Mouse (Mus musculus) layer of hippocampus, adult 18-20 months (tissue): ENCODE measurements around the gene Nsmf. TPM values are rescaled to one million over a fixed set of nuclear protein-coding genes. Genes with fewer than 3 reads are reported as not detected.

Experiments used
- DNase-seq, 2 experiments: peaks; one replicate each; pipeline ENCODE4 v3.0.0; 2022; ENCODE audit warnings: low spot score in 2 of 2
- long read RNA-seq: library from polyadenylated mRNA; stranded (forward); transcript quantifications from one replicate; pipeline ENCODE4 v2.0.0, GENCODE M21; 2021
- total RNA-seq, 2 experiments: library from RNA; stranded (reverse); gene quantifications; 2 replicates each; pipeline ENCODE4 v1.2.3; 2021

The Nsmf gene
- total RNA-seq = 100 to 1,000 TPM; 950 to 953 TPM
- long read RNA-seq, transcript Nsmf-202 (14 exons, 2,824 nt) = minor isoform, 9 of 1,298 reads
- long read RNA-seq, transcript Nsmf-201 (15 exons, 2,922 nt) = major isoform, 933 of 1,298 reads
- long read RNA-seq, transcript Nsmf-206 (14 exons, 2,781 nt) = minor isoform, 6 of 1,298 reads
- long read RNA-seq, partial matches to known transcripts = 85 of 1,298 reads
- long read RNA-seq, other reads (novel, unspliced or antisense) = 264 of 1,298 reads

DNA sequence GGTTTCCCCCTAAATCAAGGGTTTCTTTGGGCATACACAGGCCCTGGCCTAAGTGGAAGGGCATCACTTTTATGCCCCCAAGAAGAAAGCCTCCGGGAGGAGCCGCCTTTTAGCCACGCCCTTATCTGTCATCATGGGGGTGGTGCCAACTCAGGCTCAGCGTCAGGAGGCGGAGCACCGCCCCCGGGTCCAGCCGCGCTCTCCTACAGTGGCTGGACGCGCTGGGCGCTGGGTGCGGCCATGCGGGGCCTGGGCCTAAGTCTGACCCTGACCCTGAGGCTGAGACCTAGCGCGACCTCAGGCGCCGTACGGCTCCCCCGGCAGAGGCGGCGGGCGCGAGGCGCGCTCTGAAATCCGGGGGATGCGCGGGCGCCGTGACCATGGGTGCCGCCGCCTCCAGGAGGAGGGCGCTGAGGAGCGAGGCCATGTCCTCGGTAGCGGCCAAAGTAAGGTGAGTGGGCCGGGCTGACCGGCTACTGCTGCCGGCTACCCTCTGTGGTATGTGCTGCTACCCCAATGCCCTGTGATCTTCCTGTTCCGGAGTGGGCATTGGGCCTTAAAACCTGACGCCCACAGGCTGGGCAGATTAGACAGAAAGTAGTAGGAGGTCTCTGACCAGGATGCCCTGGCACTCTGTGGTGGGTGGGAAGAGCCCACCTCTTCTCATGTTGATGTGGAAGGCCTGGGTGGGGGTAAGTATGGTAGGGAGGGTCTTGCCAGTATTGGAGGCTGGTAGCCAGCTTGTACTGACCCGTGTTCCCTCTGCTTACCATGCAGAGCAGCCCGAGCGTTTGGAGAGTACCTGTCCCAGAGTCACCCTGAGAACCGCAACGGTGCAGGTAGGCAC lies at the start of gene Nsmf:
Gene Nsmf, plus strand, starts transcription at position 135 of the 847 bp plus-strand sequence.
- DNase-seq = peak; percentile 85 to 92

DNA sequence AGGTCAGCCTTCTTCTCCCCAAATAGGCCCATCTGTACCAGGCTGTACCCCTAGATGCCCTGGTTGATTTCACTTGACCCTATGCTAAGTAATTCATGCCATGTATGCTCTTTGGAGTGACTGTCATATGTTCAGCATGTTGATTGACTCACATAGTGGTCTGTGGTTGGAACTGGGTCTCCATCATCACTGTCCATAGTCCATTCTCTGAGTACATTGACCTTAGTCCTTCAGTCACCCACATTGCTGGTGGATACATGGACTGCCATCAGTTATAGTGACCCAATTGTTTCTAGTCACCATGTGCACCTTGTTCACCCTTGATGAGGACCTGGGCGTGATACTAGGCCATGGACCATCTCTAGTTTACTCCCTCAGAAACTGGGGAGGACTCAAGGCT lies 47.4 kb upstream of the Nsmf start:
- DNase-seq = no peak

DNA sequence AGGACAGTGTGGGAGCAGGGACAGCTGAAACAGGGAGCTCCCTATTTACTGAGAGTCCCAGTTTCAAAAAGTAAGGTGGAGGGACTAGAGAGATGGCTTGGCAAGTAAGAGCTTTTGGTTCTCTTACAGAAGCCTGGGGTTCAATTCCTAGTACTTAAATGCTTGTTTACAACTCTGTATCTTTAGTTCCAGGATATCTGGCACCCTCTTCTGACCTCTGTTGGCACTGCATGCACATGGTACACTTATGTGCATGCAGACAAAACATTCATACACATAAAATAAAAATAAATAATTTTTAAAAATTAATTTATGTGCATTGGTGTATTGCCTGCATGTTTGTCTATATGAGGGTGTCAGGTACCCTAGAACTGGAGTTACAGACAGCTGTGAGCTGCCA lies 45.9 kb upstream of the Nsmf start:
- no peak for DNase-seq

DNA sequence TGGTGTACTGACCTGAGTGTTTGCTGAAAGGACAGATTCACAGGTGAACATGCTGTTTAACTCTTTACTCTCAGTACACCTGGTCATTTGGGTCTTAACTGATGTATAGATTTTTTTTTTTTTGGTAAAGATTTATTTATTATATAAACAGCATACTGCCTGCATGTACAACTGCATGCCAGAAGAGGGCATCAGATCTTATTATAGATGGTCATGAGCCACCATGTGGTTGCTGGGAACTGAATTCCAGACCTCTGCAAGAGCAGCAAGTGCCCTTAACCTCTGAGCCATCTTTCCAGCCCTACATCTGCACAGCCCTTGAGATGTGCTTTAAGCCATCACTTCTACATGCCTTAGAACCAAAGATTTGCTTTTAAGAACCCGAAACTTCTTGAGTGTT lies 31.5 kb upstream of the Nsmf start:
- DNase-seq = no peak

DNA sequence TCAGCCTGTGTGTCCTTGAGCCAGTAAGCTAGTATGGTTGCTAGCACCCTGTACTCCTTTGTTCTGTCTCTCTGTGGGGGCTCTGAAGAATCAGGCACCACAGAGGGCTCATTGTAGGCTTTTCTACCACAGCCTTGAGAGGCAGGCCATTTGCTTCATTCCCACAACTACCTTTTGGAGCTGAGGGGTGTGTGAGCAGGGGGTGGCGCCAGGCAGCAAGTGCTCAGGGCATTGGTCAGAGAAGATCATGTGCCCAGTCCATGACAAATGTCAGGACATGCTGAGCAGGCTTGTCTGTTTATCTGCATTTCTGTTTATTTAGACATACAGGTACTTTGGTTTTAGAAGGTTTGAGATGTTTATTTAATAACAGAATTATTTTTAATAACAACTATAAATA lies 29.0 kb upstream of the Nsmf start:
- no peak for DNase-seq

DNA sequence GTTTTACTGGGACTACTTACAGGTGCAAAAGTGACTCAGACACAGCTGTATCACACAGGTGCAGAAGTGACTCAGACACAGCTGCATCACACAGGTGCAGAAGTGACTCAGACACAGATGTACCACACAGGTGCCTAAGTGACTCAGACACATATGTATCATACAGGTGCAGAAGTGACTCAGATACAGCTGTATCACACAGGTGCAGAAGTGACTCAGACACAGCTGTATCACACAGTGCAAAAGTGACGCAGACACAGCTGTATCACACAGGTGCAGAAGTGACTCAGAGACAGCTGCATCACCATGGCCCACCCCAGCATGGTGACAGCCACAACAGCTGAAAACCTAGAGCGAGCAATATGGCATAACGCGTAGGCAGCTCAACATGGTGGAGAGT lies 19.2 kb upstream of the Nsmf start:
- DNase-seq = no peak

DNA sequence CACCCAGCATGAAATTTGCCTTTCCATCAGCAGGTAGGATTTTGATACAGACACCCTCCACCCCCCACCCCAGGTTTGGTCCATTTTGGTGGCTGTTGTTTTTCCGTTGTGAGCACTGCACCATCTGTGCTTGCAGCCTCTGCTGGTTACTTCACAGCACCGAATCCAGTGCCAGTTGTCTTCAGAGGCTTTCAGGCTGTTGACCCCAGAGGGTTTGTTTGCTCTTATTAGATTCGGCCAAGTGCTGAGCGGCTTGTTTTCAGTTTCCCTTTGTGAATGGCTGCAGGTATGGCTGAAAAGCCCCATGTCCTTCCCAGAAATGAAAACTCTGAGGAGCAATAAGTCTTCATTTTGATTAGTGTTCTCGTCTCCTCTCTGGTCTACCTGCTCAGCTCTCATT lies 14.1 kb upstream of the Nsmf start:
- no peak for DNase-seq

DNA sequence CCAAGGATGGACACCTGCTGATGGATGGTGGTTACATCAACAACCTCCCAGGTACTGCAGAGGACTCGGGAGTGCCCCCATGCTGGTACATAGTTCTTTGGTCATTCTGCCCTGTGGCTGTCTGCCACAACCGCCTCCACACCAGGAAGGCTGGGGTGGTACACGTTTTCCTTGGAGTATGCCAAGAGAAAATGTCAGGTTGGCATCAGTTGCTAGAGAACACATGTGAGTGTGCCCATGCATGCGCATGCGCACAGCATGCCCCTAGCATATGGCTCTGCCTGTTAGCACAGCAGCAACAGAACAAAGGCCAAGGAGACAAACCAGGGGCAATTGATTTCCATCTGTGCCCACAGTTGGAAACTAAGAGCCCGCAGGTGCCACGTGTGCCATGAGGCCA lies 3.2 kb upstream of the Nsmf start:
- DNase-seq = peak; percentile 69 to 85

DNA sequence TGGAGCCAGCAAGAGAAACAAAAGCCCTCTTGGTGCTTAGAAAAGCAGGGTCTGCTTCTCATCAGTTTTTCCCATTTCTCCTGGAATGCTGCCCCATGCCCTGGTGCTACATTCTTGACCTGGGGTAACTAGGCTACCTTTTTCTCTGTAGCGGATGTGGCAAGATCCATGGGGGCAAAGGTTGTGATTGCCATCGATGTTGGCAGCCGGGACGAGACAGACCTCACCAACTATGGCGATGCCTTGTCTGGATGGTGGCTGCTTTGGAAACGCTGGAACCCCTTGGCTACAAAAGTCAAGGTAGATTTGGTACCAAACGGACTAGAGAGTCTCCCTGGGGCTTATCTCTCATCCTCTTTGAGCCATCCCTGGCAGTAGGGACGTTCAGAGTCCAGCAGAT lies 2.7 kb upstream of the Nsmf start:
- no peak for DNase-seq

DNA sequence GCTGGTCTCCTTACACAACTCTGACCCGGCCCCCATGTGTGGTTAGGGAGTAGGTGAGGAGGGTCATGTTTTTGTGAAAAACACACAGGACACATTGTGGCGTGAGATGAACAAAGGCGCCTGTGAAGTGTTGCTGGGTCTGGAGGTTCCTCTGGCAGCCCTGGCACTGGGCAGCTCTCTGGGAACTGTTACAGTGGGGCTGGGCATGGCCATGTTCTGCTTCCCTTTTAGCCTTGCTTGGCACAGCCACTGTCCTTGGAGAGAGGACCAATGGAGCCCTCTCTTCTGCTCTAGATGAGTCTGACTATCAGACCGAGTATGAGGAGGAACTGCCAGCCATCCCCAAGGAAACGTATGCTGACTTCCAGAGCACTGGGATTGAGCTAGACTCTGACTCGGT lies 1.1 kb upstream of the Nsmf start:
- DNase-seq = no peak

DNA sequence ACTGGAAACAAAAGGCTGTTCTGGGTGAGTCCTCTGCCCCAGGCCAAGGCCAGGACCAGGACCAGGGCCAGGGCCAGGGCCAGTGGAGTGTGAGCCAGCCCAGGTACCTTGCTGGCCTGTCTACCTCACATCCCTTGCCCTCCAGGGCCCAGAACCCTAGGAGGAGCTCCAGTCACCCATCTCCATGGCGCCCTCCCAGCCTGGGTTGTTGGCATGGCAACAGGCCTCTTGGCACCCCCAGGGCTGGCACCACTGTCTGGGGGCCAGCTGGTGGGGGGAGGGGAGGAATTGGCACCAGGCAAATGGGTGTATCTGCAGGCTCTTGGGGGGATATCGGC lies 882 bp downstream of the Nsmf start:
- DNase-seq = peak; percentile 87 to 92

DNA sequence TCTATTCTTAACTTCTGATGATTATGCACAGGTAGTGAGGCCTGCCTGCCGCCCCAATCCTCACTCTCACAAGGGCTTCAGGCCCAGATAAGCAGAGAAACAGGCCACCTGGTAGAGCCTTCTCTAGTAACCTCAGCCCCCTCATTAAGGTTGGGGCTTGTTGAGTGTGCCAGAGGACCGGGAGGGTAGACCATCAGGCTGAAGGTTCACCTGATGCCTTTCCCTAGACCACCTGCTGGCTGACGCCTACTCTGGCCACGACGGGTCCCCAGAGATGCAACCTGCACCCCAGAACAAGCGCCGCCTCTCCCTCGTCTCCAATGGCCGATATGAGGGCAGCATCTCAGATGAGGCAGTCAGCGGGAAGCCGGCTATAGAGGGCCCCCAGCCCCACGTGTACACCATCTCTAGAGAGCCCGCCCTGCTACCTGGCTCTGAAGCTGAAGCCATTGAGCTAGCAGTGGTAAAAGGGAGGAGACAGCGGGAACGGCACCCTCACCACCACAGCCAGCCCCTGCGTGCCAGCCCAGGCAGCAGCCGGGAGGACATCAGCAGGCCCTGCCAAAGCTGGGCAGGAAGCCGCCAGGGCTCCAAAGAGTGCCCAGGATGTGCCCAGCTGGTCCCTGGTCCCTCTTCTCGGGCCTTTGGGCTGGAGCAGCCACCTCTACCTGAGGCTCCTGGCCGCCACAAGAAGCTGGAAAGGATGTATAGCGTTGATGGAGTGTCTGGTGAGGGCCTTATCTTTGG lies 1.4 kb downstream of the Nsmf start:
- no peak for DNase-seq

DNA sequence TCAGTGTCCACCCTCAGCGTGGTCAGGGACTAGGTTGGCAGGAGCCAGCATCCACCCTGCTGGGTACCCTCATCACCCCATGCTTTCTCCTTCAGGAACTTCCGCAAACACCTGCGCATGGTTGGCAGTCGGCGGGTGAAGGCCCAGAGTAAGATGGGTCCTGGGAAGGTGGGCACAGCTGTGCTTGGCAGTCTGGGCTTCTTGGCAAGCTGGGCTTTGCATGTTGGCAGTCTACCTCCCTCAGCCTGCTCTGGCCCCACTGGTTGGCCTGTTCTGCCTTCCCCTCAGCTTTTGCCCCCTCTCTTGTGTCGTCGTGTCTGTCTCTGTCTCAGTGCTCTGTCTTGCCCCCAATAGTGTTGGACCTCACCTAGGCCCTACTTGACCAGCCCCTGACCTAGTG lies 4.8 kb downstream of the Nsmf start:
- DNase-seq = no peak

DNA sequence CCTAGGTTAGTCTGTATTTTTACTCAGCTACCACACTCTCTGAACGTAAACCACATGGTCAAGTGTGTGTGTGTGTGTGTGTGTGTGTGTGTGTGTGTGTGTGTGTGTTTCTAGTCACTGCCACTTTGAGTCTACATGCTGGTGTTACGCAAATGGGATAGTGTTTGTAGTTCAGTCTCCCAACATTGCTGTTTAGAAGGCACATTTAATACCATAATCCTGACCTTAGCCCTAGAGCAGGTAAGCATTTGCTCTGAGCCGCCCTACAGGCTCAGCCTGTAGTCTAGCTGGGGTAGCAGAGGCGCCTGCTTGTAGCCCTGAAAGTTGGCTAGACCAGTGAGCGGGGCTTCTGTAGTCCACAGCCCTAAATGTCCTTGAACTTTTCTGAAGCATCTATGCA lies 9.4 kb downstream of the Nsmf start:
- DNase-seq = no peak

DNA sequence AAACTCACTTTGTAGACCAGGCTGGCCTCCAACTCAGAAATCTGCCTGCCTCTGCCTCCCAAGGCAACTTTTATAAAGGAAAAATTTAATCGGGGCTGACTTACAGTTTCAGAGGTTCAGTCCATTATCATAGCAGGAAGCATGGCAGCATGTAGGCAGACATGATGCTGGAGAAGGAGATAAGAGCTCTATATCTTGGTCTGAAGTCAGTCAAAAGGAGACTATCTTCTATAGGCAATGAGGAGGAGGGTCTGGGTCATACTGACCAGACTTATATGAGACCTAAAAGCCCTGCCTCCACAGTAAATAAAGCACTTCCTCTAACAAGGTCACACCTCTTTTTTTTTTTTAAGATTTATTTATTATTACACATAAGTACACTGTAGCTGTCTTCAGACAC lies 10.1 kb downstream of the Nsmf start:
- no peak for DNase-seq

DNA sequence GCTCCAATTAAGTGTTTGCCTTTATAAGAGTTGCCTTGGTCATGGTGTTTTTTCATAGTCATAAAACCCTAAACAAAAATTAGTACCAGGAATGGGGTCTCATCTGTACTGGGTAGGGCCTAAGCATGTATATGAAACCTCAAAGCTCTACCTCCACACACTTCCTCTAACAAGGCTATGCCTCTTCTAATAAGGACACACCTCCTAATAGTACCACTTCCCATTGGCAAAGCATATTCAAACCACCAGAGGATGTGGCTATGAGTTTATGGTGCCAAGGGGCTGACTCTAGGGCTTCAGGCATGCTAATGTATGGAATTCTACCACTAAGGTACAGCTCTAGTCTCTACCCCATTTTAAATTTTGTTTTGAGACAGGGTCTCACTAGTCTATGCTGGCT lies 11.4 kb downstream of the Nsmf start:
- no peak for DNase-seq

DNA sequence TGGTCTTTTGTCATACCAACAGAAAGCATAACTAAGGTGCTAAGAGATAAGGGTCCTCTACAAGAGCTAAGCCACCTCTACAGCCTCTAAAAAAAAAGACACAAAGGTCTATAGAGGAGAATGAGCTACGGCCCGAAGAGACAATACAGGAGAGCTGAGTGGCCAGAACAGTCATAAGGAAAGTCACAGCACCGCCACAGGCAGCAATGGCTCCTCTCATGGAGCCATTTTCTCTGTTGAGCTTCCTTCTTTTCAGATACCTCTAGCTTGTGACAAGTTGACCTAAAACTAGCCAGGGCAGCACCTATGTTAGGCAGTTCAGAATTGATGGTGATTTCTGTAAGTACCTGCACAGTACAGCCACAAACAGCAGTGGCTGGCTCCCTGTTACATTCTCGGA lies 12.4 kb downstream of the Nsmf start:
- no peak for DNase-seq

DNA sequence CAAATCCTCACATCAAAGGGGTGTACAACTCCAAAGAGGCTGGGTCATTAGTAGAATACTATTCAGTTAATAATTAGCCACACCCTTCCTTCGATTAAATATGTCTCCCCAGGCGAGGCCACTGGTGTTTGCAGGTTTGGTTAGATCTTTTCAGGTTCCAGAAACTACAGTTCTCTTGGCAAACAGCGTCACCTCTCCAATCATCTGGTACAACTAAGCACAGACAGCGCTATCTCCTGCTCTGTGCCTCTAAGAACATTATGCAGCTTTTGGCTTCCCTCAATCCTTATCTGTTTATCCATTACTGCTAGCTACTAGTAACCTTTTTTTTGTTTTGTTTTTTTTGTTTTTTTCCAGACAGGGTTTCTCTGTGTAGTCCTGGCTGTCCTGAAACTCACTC lies 15.4 kb downstream of the Nsmf start:
- no peak for DNase-seq

DNA sequence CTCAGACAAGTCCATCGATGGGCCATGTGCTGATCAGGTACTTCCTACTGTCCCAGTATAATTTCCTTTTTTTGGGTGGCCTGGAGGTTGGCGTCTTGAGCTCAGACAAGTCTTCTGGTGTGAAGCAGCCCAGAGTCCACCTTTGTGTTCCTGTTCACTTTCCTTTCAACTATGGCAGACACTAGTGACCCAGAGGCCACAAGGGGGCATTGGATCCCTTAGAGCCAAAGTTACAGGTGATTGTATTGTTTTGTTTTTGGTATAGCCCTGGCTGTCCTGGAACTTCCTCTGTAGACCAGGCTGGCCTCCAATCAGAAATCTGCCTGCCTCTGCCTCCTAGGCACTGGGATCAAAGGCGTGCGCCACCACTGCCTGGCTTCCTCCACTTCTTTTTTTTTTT lies 18.2 kb downstream of the Nsmf start:
- DNase-seq = no peak

DNA sequence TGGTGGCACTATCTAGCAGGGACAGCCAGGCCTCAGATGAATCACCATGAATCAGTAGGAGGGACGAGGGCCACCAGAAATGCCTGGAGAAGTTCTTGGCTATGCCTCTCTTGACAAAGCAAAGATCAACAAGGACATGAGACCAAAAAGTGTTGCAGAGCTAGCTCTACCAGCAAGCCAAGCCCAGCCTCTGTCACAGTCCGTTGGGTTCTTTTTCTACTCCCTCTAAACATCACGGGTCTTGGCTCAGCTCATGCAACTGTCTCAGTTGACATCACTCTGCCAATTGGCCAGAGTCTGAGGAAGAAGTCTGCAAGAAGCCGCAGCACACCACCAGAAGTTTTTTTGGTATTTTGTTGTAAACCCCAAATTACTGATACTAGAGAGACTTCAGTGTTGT lies 21.4 kb downstream of the Nsmf start:
- DNase-seq = no peak

DNA sequence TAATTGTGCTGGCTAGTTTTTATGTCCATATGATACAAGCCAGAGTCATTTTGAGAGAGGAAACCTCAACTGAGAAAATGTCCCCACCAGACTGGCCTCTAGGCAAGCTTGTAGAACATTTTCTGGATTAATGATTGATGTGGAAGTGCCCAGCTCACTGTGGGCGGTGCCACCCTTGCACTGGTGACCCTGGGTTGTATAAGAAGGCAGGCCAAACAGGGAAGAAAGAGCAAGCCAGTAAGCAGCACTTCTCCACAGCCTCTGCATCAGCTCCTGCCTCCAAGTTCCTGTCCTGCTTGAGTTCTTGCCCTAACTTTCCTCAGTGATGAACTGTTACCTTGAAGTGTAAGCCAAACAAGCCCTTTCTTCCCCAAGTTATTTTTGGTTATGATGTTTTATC lies 24.8 kb downstream of the Nsmf start:
- DNase-seq = no peak

DNA sequence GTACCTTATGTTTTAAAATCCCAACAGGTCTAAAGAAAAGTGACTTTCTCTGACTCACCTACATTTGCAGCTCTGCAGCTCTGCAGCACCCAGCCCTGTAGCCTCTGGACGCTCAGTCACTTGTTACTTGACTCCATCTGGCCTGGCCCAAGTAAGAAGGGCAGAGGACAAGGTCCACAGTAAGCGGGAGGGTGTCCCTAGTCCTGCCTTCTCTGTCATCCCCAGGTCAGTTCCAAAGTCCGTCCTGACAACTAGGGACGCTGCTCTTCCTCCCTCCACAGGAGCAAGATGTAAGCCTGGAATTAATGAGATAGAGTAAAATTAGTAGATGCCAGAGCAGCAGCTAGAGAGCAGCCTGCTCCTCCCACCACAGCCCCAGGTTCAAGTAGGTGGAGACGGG lies 25.9 kb downstream of the Nsmf start, which contains the start of gene Entpd8:
Gene Entpd8, plus strand, starts transcription at position 229 of the 400 bp plus-strand sequence.
- DNase-seq = no peak
